Mouse (Mus musculus): ENCODE measurements at regions not wholly inside any gene's neighbourhood (a gene's known extent, or its start where the extent isn't known, plus 50 kb on each side); places are given as distances from the start of the nearest gene placed in this dataset.

DNA sequence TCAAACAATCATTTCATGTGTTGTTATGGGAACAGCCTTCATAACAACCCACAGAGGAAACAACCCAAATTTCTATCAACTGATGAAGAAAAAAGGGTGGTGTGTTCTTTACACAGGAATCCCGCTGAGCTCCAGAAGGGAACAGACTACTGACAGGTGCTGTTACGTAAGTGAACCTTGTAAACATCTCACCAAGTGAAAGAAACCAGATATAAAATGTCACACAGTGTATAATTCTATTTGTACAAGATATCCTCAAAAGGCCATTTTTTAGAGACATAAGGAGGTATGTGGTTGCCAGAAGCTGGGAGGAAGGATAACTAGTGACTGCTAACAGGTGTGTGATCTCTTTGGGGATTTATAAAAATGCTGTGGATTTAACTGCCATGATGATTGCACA is 119.9 kb downstream of the Plod2 start:
- Histone ChIP-seq H3K27me3 (ENCODE audit: insufficient read depth, poor library complexity, severe bottlenecking) (no peaks in the 10 kb centered on the region), H3K27ac (no peak overlapping the region), H3K4me3 (no peak overlapping the region), H3K36me3 (no peaks in the 10 kb centered on the region), H3K9me3 (no peaks in the 10 kb centered on the region), H3K4me1 (replicated peaks) (no peaks in the 10 kb centered on the region)
- no peak for DNase-seq (ENCODE audit: low spot score)
- WGBS = 88% methylated on average over 2 of the region's 2 CpGs

DNA sequence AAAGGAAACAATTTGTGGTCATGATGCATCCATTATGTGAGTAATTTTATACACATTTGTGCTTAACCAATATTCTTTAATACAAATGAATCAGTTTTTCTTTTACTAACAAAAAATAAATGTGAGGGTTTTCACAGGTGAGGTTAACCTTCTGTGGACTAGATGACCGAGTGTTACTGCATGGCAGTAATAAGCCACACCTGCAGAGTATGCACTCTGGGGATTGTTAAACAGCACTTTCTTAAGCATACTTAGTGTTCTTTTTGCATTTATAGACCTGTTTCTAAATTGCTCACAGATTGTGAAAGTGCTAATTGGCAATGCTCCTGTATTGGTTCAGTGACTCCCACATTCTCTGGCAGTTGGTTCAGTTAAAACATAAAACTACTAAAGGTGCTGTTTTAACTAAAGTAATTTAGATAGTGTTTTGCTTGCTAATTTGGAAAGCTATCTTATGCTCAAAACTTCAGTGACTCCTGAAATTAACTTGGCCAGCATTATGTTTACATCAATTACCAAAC is 125.4 kb downstream of the Plod2 start:
- DNase-seq (ENCODE audit: low spot score) = no peak
- Histone ChIP-seq H3K27ac (no peak overlapping the region), H3K4me3 (no peak overlapping the region), H3K9me3 (0 out of 2 replicates have a peak, but pooled peaks cover 6% of the 10 kb centered on the region), H3K4me1 (replicated peaks) (no peaks in the 10 kb centered on the region), H3K27me3 (ENCODE audit: insufficient read depth, poor library complexity, severe bottlenecking) (no peaks in the 10 kb centered on the region), H3K36me3 (no peaks in the 10 kb centered on the region)
- WGBS = 83% methylated on average over 1 of the region's 1 CpGs

DNA sequence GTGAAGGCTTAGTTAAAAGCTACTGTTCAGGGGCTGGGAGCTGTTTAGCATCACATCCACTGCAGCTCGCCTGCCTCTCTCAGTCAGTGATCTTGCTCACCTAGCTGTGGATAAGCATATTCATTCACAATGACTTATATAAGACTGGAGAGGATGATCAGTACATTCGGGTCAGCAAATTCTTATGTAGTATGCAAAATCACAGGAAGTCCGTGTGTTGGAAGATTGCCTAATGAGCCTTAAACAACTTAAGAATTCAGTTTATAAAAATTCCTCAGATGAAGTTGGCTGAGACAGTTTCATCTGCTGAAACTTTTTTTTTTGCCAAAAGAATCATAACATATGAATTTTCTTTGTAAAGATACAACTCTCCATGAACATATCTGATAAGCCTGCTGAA is 129.9 kb downstream of the Plod2 start:
- H3K4me3 ChIP-seq = no peak overlapping the region
- no peaks in the 10 kb centered on the region for H3K36me3 ChIP-seq
- no peak overlapping the region for H3K27ac ChIP-seq
- H3K9me3 ChIP-seq = 0 out of 2 replicates have a peak, but pooled peaks cover 6% of the 10 kb centered on the region
- no peaks in the 10 kb centered on the region for H3K27me3 ChIP-seq (ENCODE audit: insufficient read depth, poor library complexity, severe bottlenecking)
- DNase-seq (ENCODE audit: low spot score) = no peak
- no peaks in the 10 kb centered on the region for H3K4me1 ChIP-seq (replicated peaks)
- 90% methylated on average over 3 of the region's 3 CpGs for WGBS

DNA sequence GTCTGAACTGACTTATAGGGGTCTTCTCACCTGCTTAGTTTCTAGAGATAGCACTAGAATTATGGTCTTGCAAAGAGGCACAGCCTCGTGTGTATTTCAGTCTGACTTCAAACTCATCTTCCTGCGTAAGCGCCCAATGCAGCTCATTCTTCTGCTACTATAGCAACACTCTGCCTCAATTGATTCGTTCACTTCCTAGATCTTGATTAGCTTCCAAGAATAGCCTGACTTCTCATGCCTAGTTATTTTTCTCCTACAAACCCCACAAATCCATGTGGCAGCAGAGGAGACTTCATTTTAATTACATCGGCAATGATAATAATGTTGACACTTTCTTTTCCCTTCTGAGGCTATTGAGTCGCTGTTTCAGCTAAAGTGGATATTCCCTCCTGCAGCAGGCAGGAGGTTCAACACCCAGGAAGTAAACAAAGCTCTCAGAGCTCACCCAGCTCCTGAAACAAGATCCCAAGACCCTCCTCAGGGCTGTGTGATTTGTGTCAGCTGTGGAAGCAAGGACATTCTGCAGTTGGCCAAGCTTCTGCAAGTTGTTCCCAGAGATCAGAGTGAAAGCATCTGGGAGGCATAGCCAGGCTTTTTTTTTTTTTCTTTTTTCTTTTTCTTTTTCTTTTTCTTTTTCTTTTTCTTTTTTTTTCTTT is 152.5 kb downstream of the Plod2 start:
- WGBS = 80% methylated on average over 6 of the region's 6 CpGs
- no peaks in the 10 kb centered on the region for H3K4me1 ChIP-seq (replicated peaks)
- H3K27me3 ChIP-seq (ENCODE audit: insufficient read depth, poor library complexity, severe bottlenecking) = no peaks in the 10 kb centered on the region
- no peak for DNase-seq (ENCODE audit: low spot score)
- no peaks in the 10 kb centered on the region for H3K36me3 ChIP-seq
- H3K4me3 ChIP-seq = no peak overlapping the region
- no peak overlapping the region for H3K27ac ChIP-seq
- H3K9me3 ChIP-seq = no peaks in the 10 kb centered on the region

DNA sequence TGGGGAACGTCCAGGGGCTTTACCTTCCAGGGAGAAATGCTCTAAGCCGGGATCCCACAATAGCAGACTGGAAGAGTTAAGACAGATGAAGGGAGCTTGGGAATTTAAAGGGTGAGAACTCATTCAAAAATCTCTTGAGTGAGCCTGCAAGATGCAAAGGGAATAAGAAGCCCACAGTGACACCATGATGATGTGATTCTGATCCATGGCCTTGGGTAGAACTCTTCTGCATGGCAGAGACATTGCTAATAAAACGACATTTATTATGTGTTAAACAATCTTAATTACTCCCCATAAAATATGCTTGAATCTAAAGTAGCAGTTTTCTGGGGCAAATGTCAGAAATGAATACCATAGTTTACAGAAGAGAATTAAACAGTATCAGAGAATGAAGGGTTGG is 155.9 kb downstream of the Plod2 start:
- no peaks in the 10 kb centered on the region for H3K4me1 ChIP-seq (replicated peaks)
- H3K36me3 ChIP-seq = no peaks in the 10 kb centered on the region
- H3K9me3 ChIP-seq = no peaks in the 10 kb centered on the region
- H3K4me3 ChIP-seq = no peak overlapping the region
- 80% methylated on average over 3 of the region's 3 CpGs for WGBS
- no peaks in the 10 kb centered on the region for H3K27me3 ChIP-seq (ENCODE audit: insufficient read depth, poor library complexity, severe bottlenecking)
- H3K27ac ChIP-seq = no peak overlapping the region
- no peak for DNase-seq (ENCODE audit: low spot score)

DNA sequence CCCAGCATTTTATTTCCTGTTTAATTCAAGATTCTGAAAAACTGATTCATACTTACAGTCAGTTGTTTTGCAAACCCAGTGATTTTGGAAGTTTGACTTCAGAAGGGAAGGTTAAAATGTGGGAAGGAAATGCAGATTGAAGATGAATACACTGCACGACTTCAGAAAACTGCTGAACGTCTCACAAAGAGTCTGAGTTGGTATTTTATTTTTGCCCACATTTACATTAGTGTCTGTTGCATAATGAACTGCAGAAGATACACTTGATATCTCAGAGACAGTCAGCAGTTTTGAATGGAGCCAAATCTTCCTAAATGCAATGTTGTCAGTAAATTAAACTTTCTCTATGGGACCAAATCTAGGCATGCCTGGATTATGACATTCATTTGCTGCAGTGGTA is 162.7 kb downstream of the Plod2 start:
- Histone ChIP-seq H3K36me3 (no peaks in the 10 kb centered on the region), H3K4me1 (replicated peaks) (no peaks in the 10 kb centered on the region), H3K27me3 (ENCODE audit: insufficient read depth, poor library complexity, severe bottlenecking) (no peaks in the 10 kb centered on the region), H3K27ac (no peak overlapping the region), H3K4me3 (no peak overlapping the region), H3K9me3 (no peaks in the 10 kb centered on the region)
- no peak for DNase-seq (ENCODE audit: low spot score)
- 91% methylated on average over 2 of the region's 2 CpGs for WGBS

DNA sequence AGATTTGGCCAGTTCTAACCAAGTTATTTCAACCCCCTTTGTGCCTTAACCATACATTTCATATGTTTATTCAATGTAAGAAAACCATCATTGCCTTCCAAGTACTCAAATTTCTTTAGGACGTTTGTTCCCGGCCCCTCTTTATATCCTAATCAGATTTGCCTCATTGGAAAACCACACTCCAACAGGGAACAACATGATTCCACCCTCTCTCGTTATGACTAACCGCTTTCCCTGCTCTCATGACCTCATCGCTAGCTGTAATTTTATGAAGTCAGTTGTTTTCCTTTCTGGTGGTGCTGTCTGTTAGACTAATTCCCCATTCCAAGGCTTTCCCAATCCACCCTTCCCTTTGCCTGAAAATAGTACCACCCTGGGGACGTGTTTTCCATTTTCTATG is 165.0 kb downstream of the Plod2 start:
- Histone ChIP-seq H3K27ac (no peak overlapping the region), H3K36me3 (no peaks in the 10 kb centered on the region), H3K4me3 (no peak overlapping the region), H3K4me1 (replicated peaks) (no peaks in the 10 kb centered on the region), H3K9me3 (no peaks in the 10 kb centered on the region), H3K27me3 (ENCODE audit: insufficient read depth, poor library complexity, severe bottlenecking) (no peaks in the 10 kb centered on the region)
- WGBS = 80% methylated on average over 6 of the region's 6 CpGs
- no peak for DNase-seq (ENCODE audit: low spot score)

DNA sequence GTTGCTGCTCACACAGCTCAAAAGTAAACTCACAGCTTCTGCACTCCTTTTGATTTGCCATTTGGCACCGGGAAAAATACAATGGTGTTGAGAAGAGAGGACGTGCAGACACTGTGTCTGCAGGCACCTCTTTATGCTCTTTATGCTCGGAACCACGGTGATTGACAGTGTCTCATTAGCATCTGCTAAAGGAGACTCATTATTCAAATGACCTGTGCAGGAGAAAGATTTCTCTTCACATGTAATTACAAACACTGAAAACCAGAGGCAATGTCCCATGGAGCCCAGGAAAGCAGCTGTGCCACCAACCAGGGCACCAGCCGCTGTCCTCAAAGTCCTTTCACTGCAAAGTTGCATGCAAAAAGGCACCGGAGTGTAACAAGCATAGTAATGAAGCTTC is 175.2 kb downstream of the Plod2 start:
- Histone ChIP-seq H3K9me3 (no peaks in the 10 kb centered on the region), H3K4me3 (peak overlapping the region; percentile 7; the same call in 1 of the 2 replicates), H3K27me3 (ENCODE audit: insufficient read depth, poor library complexity, severe bottlenecking) (no peaks in the 10 kb centered on the region), H3K4me1 (replicated peaks) (peaks cover 27% of the 10 kb centered on the region), H3K36me3 (no peaks in the 10 kb centered on the region), H3K27ac (peak overlapping the region; percentile 82)
- peak; percentile 47 for DNase-seq (ENCODE audit: low spot score)
- 34% methylated on average over 6 of the region's 6 CpGs for WGBS

DNA sequence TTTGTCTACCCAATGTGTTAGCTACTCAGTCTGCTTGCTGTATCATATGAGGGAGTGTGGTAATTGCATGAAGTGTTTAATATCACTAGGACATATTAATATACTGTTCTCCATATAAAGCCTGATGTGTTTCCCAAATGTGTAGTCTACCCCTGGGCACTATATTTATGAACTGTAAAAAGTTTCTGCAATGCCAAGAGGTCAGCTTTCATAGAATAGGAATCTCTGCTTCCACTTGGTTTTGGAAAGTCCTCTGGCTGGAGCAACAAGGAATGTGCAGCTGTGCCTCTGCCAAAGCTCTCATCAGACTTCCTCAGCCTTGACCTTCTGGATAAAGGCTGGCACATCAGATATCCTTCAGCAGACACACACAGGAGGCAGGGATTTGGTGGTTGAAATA is 176.3 kb downstream of the Plod2 start:
- DNase-seq (ENCODE audit: low spot score) = no peak
- H3K4me3 ChIP-seq = no peak overlapping the region
- H3K27me3 ChIP-seq (ENCODE audit: insufficient read depth, poor library complexity, severe bottlenecking) = no peaks in the 10 kb centered on the region
- H3K9me3 ChIP-seq = no peaks in the 10 kb centered on the region
- H3K36me3 ChIP-seq = no peaks in the 10 kb centered on the region
- peaks cover 27% of the 10 kb centered on the region for H3K4me1 ChIP-seq (replicated peaks)
- peak overlapping the region; percentile 56 for H3K27ac ChIP-seq

DNA sequence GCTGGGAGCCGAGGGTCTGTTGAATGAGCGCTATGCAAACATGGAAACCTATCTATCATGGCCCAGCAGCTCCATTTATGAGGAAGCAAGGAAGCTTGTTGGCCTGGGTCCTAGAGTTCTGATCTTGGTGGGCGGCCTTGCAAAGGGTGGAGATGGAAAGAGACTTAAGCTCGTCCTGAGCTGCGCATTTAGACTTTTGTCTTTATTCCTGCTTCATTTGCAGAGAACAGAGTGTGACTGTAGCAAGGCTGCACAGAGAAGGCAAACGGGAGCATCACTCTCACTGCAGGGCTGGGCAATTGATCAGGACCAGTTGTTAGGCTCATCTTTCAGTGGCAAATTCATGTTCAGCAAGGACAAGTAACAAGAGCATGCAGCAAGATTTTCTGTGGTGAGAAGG is 177.2 kb downstream of the Plod2 start:
- no peaks in the 10 kb centered on the region for H3K36me3 ChIP-seq
- H3K27ac ChIP-seq = no peak overlapping the region
- no peak for DNase-seq (ENCODE audit: low spot score)
- H3K9me3 ChIP-seq = no peaks in the 10 kb centered on the region
- no peak overlapping the region for H3K4me3 ChIP-seq
- H3K4me1 ChIP-seq (replicated peaks) = peaks cover 27% of the 10 kb centered on the region
- WGBS = 84% methylated on average over 6 of the region's 6 CpGs
- no peaks in the 10 kb centered on the region for H3K27me3 ChIP-seq (ENCODE audit: insufficient read depth, poor library complexity, severe bottlenecking)

DNA sequence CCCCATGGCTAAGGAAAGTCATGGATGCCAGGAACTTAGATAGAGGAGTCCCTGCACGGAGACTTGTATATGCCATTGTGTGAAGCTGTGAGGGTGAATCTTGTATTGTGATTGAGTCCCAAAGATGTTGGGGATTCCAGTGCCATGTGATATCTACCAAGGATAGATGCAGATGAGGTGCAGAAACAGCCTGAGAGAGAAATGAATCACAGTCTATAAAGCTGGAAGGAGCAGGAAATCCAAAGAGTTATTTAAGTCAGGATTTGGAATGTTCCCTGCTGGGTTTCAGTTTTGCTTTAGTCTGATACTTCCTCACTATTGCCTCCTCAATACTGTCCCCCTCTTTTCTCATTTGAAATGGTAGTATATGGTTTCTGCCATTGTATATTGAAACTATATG is 186.8 kb downstream of the Plod2 start:
- Histone ChIP-seq H3K4me1 (replicated peaks) (no peaks in the 10 kb centered on the region), H3K4me3 (no peak overlapping the region), H3K9me3 (no peaks in the 10 kb centered on the region), H3K27me3 (ENCODE audit: insufficient read depth, poor library complexity, severe bottlenecking) (no peaks in the 10 kb centered on the region), H3K27ac (no peak overlapping the region), H3K36me3 (no peaks in the 10 kb centered on the region)
- no peak for DNase-seq (ENCODE audit: low spot score)
- 81% methylated on average over 1 of the region's 1 CpGs for WGBS

DNA sequence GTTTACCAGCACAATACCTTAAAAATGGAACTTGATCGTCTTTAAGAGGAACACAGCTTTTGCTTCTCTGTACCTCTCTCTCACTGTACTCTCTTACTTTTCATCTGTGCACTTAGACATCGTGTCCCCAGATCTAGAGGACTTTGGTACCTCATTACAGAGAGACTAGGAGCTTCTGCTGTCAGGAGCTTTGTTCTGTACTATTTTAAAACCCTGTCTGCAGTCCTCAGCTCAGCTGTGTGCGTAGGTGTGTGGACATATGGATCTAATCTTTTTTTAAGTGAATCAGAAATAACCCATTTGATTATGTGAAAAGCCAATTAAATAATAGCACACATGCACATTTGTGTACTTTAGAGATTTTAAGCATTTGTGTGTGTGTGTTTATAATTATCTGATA is 189.4 kb downstream of the Plod2 start:
- H3K4me3 ChIP-seq = no peak overlapping the region
- DNase-seq (ENCODE audit: low spot score) = no peak
- no peaks in the 10 kb centered on the region for H3K36me3 ChIP-seq
- H3K27ac ChIP-seq = no peak overlapping the region
- no peaks in the 10 kb centered on the region for H3K9me3 ChIP-seq
- H3K4me1 ChIP-seq (replicated peaks) = no peaks in the 10 kb centered on the region
- 88% methylated on average over 3 of the region's 3 CpGs for WGBS
- no peaks in the 10 kb centered on the region for H3K27me3 ChIP-seq (ENCODE audit: insufficient read depth, poor library complexity, severe bottlenecking)

DNA sequence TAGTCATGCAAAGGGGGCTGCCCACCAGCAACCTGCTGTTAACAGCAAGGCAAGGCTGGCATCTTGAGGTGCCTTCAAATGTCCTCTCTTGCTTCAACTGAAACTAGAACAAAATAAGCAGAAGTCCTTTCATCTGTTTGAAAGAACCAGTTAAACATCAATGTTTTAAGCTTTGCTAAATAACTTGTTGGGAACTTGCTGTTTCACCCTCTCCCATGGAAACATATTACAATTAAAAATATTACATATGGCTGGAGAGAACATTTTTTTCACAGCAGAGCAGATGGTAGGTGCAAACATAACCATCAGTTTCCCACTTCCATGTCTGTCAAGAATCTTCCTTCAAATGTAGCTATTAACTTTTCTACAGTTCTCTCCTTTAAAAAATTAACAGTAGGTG is 225.5 kb downstream of the Plod2 start:
- H3K36me3 ChIP-seq = no peaks in the 10 kb centered on the region
- DNase-seq (ENCODE audit: low spot score) = no peak
- no peak overlapping the region for H3K4me3 ChIP-seq
- H3K27ac ChIP-seq = no peak overlapping the region
- no peaks in the 10 kb centered on the region for H3K9me3 ChIP-seq
- H3K4me1 ChIP-seq (replicated peaks) = no peaks in the 10 kb centered on the region
- no peaks in the 10 kb centered on the region for H3K27me3 ChIP-seq (ENCODE audit: insufficient read depth, poor library complexity, severe bottlenecking)

DNA sequence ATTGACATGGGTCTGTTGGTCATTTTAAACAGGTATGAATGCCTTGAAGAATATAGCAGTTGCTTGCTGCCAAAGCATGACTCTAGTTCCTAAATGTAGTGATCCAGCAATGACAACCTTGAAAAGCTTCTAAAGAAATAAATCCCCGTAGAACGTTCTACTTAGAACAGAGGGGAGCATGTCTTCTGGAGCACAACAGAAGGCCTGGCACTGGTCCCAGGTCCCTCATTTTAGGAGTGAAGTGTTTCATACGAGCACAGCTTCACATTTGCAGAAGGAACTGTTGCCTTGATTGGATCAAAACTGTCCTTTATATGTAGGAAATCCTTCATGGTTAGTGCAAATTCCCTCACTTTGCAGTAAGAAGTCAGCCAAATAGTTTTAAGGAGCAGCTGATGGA is 226.4 kb downstream of the Plod2 start:
- Histone ChIP-seq H3K27me3 (ENCODE audit: insufficient read depth, poor library complexity, severe bottlenecking) (no peaks in the 10 kb centered on the region), H3K27ac (no peak overlapping the region), H3K36me3 (no peaks in the 10 kb centered on the region), H3K4me3 (no peak overlapping the region), H3K4me1 (replicated peaks) (no peaks in the 10 kb centered on the region), H3K9me3 (no peaks in the 10 kb centered on the region)
- DNase-seq (ENCODE audit: low spot score) = no peak
- 94% methylated on average over 3 of the region's 3 CpGs for WGBS
